Mouse (Mus musculus) brain, embryonic 14.5 days (tissue): ENCODE results near the gene Nrg4. TPM values are rescaled to one million over a fixed set of nuclear protein-coding genes. Genes with fewer than 3 reads are reported as not detected.

Experiments used
- DNase-seq: peaks from one replicate; pipeline ENCODE4 v3.0.0-alpha.2; 2011; ENCODE audit warnings: low read depth
- CTCF ChIP-seq: fragments of 200-500 bp; IDR thresholded peaks from 2 replicates; pipeline ENCODE4 v1.5.1; 2012; ENCODE audit warnings: inconsistent platforms, mild to moderate bottlenecking, moderate library complexity, borderline replicate concordance; ENCODE audit not compliant: insufficient read depth, insufficient read length; ENCODE audit errors: extremely low read depth
- POLR2A ChIP-seq: fragments of 200-500 bp; IDR thresholded peaks from 2 replicates; pipeline ENCODE4 v1.6.1; 2012; ENCODE audit warnings: mild to moderate bottlenecking, inconsistent platforms, borderline replicate concordance; ENCODE audit not compliant: poor library complexity, insufficient read depth, insufficient read length, severe bottlenecking; ENCODE audit errors: extremely low read depth
- polyA plus RNA-seq: library from polyadenylated mRNA; depleted of rRNA; stranded (reverse); fragments of >200 nt; gene quantifications from 2 replicates; pipeline ENCODE4 v1.2.3, GENCODE M21; 2012

Gene Nrg4
- polyA plus RNA-seq, 1 experiment = 0.40 TPM

- TF ChIP-seq CTCF (no peak), POLR2A (no peak)
- DNase-seq = no peak
Measured at GRCm38 (mm10) chr9:55344165-55344564, 17.5 kb upstream of the Nrg4 start.

DNA sequence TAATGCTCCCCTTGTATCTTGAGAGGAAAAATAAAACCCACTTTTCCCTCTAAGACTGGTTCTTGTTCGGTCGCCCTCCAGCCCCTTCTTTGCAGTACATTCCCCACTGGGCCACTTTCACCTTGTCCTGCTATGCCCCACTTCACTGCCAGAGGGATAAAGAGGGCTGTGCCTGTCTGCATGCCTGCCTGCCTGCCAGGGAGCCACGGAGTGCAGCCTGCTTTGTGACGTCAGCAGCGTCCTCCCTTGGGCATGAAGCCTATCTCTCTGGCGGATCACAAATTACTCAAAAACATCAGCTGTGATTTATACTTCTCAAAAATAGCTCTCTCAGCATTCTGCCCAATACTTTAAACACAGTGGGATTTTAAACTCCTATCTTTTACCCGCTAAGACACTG is 6.3 kb upstream of the Nrg4 start:
- TF ChIP-seq CTCF (peak; percentile 4; the same call in 1 of the 2 replicates), POLR2A (no peak)
- DNase-seq = peak; percentile 63

DNA sequence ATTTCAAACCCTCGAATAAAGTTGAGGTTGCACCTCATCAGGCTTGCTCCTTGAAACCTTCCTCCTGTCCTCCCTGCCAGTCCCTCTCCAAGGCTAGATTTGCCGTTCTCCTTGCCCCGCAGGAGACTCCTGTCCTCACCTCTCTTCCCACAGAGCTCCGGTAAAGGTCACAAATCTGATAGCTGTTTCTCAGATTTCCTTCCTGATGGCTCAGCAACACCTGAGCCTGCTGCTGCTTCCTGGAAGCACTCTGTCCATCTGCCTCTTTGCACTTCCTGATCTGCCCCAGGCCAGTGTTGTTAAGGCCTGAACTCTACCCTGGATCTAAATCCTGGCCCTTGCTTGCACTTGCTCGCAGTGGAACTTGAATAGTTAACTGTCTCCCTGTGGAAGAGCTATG is 5.8 kb upstream of the Nrg4 start:
- no peak for DNase-seq
- TF ChIP-seq CTCF (no peak), POLR2A (no peak)

DNA sequence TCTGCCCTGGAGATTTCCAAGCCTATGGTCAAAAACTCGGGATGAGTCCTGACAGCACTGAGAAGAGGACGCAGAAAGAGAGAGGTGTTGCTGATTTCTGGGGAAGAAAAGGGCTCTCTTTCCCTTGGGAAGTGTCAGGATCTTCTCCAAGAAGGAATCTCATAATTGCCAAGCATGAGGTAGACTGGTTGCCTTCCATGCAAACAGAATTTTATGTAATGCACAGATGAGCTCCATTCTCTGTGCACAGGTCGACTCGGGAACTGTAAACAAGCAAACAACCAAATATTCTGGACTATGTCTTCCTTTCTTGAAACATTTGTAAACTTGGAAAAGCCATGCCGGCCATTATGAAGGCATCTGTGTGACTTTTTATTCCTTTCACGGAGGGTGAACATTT is 2.8 kb upstream of the Nrg4 start:
- no peak for DNase-seq
- TF ChIP-seq POLR2A (no peak), CTCF (no peak)

GRCm38 (mm10) chr9:55328151-55328918 is 1.7 kb upstream of the Nrg4 start:
- TF ChIP-seq CTCF = no peak
- DNase-seq = peak; percentile 6

- DNase-seq = no peak
- TF ChIP-seq CTCF (no peak; the same call in 1 of the 2 replicates), POLR2A (no peak)
Measured at GRCm38 (mm10) chr9:55327234-55327615, 581 bp upstream of the Nrg4 start.

GRCm38 (mm10) chr9:55325564-55326514 is 805 bp downstream of the Nrg4 start:
- TF ChIP-seq CTCF (no peak), POLR2A (no peak)
- peak; percentile 33 for DNase-seq

GRCm38 (mm10) chr9:55325061-55325460 is 1.6 kb downstream of the Nrg4 start:
- peak; percentile 32 for DNase-seq
- TF ChIP-seq CTCF (no peak), POLR2A (no peak)

DNA sequence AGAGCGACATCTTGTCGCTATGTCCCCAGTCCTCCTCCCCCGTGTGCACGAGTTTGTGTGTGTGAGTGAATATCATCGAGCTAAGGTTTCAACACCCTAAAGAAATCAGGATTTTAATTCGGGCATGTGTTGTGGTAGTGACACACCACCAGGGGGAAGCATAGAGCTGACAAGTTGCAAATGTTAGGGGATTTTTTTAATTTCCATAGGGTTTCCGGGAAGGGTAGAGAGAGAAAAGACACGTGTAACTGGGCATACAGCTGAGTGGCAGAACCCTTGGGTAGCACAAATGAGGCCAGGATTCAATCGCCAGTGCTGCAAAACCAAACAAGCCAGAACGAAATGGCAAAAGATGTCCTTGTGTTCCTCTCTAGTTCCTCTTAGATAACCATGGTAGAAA is 2.1 kb downstream of the Nrg4 start:
- no peak for DNase-seq
- TF ChIP-seq CTCF (peak; percentile 30; the same call in 1 of the 2 replicates), POLR2A (no peak)

GRCm38 (mm10) chr9:55324085-55324484 is 2.6 kb downstream of the Nrg4 start:
- no peak for DNase-seq
- TF ChIP-seq CTCF (no peak), POLR2A (no peak)

- no peak for TF ChIP-seq POLR2A
- no peak for TF ChIP-seq CTCF
Measured at GRCm38 (mm10) chr9:55322641-55323040, 4.0 kb downstream of the Nrg4 start.

GRCm38 (mm10) chr9:55313619-55314261 is 12.9 kb downstream of the Nrg4 start:
- DNase-seq = no peak
- TF ChIP-seq CTCF (no peak), POLR2A (no peak)

More at GRCm38 (mm10) chr9:55322641-55323040, 4.0 kb downstream of the Nrg4 start:
- no peak for DNase-seq

- peak; percentile 90 for DNase-seq
- TF ChIP-seq CTCF (peak; percentile 82; the same call in 1 of the 2 replicates), POLR2A (no peak)
Measured at GRCm38 (mm10) chr9:55311560-55311959, 15.1 kb downstream of the Nrg4 start.

DNA sequence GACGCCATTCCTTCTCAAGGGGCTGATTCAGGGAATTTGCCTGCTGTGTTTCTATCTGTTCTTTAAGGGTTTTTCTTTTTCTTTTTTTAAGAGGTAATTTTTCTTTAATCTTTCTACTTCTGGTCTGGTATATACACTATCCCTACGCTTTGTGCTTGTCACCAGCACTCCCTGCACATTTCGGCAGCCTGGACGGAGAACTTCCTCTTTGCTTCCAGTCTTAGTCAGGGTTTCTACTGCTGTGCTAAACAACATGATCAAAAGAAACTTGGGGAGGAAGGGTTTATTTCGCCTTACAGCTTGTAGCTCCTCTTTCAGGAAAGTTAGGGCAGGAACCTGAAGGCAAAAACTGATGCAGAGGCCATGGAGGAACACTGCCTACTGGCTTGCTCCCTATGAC is 18.2 kb downstream of the Nrg4 start:
- DNase-seq = no peak
- TF ChIP-seq POLR2A (no peak), CTCF (no peak)

- no peak for TF ChIP-seq POLR2A
- DNase-seq = no peak
Measured at GRCm38 (mm10) chr9:55307557-55307956, 19.1 kb downstream of the Nrg4 start.
